Mouse (Mus musculus) liver, postnatal 0 days (tissue): ENCODE data around the gene Olfr1032. TPM values are rescaled to one million over a fixed set of nuclear protein-coding genes. Genes with fewer than 3 reads are reported as not detected.
A peak's percentile ranks its signal among the peaks of the same experiment; 100 is the strongest.
"Not testable (repeated sequence)": the region's sequence is repeated elsewhere in the genome, so short reads cannot be mapped to it uniquely, and the experiment has no call there.

Experiments
- ATAC-seq: fragments of 200-750 bp; cut with Nextera tagmentation; 2 replicates; pipeline ENCODE4 v1.8.0; 2017; ENCODE audit warnings: mild to moderate bottlenecking, moderate library complexity
- DNase-seq: peaks from one replicate; pipeline ENCODE4 v3.0.0-alpha.2; 2016
- H3K27ac ChIP-seq: fragments of 300-500 bp; sonication (generic); 2 replicates; pipeline ENCODE4 v1.5.1; 2014; ENCODE audit warnings: antibody characterized with exemption, moderate library complexity, mild to moderate bottlenecking, low read depth
- H3K27me3 ChIP-seq: fragments of 300-500 bp; sonication (generic); 2 replicates; pipeline ENCODE4 v1.6.1; 2014; ENCODE audit warnings: low read length, control low read depth, mixed read lengths; ENCODE audit not compliant: insufficient read depth
- H3K36me3 ChIP-seq: fragments of 300-500 bp; sonication (generic); replicated peaks from 2 replicates; pipeline ENCODE4 v1.6.1; 2014; ENCODE audit warnings: mild to moderate bottlenecking, control low read depth, low read length, moderate library complexity, mixed read lengths; ENCODE audit not compliant: insufficient read depth
- H3K4me1 ChIP-seq: fragments of 300-500 bp; sonication (generic); 2 replicates; pipeline ENCODE4 v1.6.1; 2014; ENCODE audit warnings: antibody characterized with exemption, mild to moderate bottlenecking, control low read depth; ENCODE audit not compliant: insufficient read depth
- H3K4me2 ChIP-seq: fragments of 300-500 bp; sonication (generic); 2 replicates; pipeline ENCODE4 v1.6.1; 2014; ENCODE audit warnings: low read depth, mild to moderate bottlenecking, low read length, moderate library complexity, mixed read lengths
- H3K4me3 ChIP-seq: fragments of 300-500 bp; sonication (generic); 2 replicates; pipeline ENCODE4 v1.5.1; 2014; ENCODE audit warnings: low read depth, low read length
- H3K9ac ChIP-seq: fragments of 300-500 bp; sonication (generic); replicated peaks from 2 replicates; pipeline ENCODE4 v1.6.1; 2014; ENCODE audit warnings: mild to moderate bottlenecking, moderate library complexity
- H3K9me3 ChIP-seq: fragments of 300-500 bp; sonication (generic); 2 replicates; pipeline ENCODE4 v1.6.1; 2016; ENCODE audit warnings: mild to moderate bottlenecking, control low read depth, low read length, mixed read lengths
- CTCF ChIP-seq: sonication (generic); IDR thresholded peaks from 2 replicates; pipeline ENCODE4 v1.5.1; 2016; ENCODE audit warnings: antibody characterized with exemption, low read depth
- EP300 ChIP-seq: IDR thresholded peaks from 2 replicates; pipeline ENCODE4 v1.6.1; 2016; ENCODE audit warnings: antibody characterized with exemption, low read depth, mild to moderate bottlenecking
- WGBS: fragments of 180-500 bp; shearing (Covaris S2); extraction: QIAGEN DNeasy Blood & Tissue Kit; methylation state at CpG from one replicate; pipeline ENCODE4 v1.1.7; 2014; ENCODE audit not compliant: insufficient replicate concordance; 5-methylcytosine and 5-hydroxymethylcytosine counted together
- polyA plus RNA-seq: library from polyadenylated mRNA; unstranded; fragments of >200 nt; fragmentation: Nextera tagmentation; extraction: Ambion mirVana; gene quantifications from 2 replicates; pipeline ENCODE4 v1.2.1, GENCODE M21; 2015

The Olfr1032 gene
- polyA plus RNA-seq: not detected in 2 replicates

GRCm38 (mm10) chr2:86005240-86005639 is at the start of gene Olfr1032:
Gene Olfr1032, plus strand, starts transcription at chr2:86005540.
- H3K4me1 ChIP-seq: no peaks in the 10 kb centered on the region
- H3K27me3 ChIP-seq: no peaks in the 10 kb centered on the region
- no peak within 1 kb of the TSS for H3K27ac ChIP-seq
- 79% methylated on average over 7 of the region's 7 CpGs for WGBS
- no peak within 1 kb of the TSS for H3K4me3 ChIP-seq
- no peak for TF ChIP-seq EP300
- TF ChIP-seq CTCF: no peak
- no peaks in the 10 kb centered on the region for H3K36me3 ChIP-seq
- no peak within 1 kb of the TSS for H3K9ac ChIP-seq
- ATAC-seq: no peak
- no peaks in the 10 kb centered on the region for H3K9me3 ChIP-seq
- no peak for DNase-seq
- no peak within 1 kb of the TSS for H3K4me2 ChIP-seq

DNA sequence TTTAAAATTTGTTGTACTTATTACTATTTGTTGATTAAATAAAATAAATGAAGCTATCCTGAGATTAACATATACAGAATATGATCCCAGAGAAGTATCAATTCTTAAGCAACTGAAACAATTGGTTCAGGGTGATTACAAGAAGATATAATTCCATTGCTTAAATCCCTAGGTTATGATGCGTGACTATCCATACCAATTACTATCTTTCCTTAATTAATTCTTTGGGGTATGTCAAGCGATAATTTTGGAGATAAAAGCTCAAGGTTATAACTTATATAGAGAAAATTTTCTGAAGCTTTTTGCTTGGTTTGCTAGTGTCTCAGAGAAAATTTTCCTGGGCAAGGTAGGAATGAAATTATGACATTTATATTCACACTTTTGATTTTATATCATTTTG is 31.7 kb upstream of the Olfr1032 start, which contains the start of gene Olfr1029:
Gene Olfr1029 (plus strand): TSS at position 301 of the 400 bp plus-strand sequence.
- ATAC-seq: no peak

DNA sequence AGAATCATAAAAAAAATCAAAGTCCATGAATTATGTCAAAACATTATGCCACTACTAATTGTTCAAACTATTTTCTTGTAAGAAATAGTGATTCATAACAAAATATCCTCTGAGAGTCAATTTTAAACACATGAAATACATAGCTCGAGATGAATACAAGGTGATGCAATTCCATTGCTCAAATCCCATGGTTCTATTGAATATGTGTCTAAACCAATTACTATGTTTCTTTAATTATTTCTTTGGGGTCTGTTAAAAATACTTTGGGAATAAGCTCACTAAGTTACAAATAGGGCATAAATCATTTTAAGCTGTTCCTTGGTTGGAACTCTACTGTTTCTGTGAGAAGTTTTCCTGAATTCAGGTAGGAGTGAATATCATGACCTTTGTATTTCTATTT is 26.4 kb upstream of the Olfr1032 start, which contains the start of gene Olfr1030:
Gene Olfr1030 (plus strand): TSS at position 301 of the 400 bp plus-strand sequence.
- no peaks in the 10 kb centered on the region for H3K4me1 ChIP-seq
- H3K27me3 ChIP-seq: no peaks in the 10 kb centered on the region
- no peak for ATAC-seq
- TF ChIP-seq EP300 (no peak), CTCF (no peak)
- no peak within 1 kb of the TSS for H3K9ac ChIP-seq
- H3K4me3 ChIP-seq: no peak within 1 kb of the TSS
- no peaks in the 10 kb centered on the region for H3K9me3 ChIP-seq
- H3K4me2 ChIP-seq: no peak within 1 kb of the TSS
- no peaks in the 10 kb centered on the region for H3K36me3 ChIP-seq
- 58% methylated on average over 1 of the region's 1 CpGs for WGBS
- no peak within 1 kb of the TSS for H3K27ac ChIP-seq
- no peak for DNase-seq

More for the DNA sequence above, 31.7 kb upstream of the Olfr1032 start, which contains the start of gene Olfr1029:
- H3K36me3 ChIP-seq: no peaks in the 10 kb centered on the region
- H3K9ac ChIP-seq: no peak within 1 kb of the TSS
- 70% methylated on average over 2 of the region's 2 CpGs for WGBS
- no peaks in the 10 kb centered on the region for H3K9me3 ChIP-seq
- no peak for DNase-seq
- TF ChIP-seq CTCF: no peak
- no peak for TF ChIP-seq EP300
- no peak within 1 kb of the TSS for H3K4me2 ChIP-seq
- no peaks in the 10 kb centered on the region for H3K27me3 ChIP-seq
- no peaks in the 10 kb centered on the region for H3K4me1 ChIP-seq
- no peak within 1 kb of the TSS for H3K27ac ChIP-seq
- H3K4me3 ChIP-seq: no peak within 1 kb of the TSS

GRCm38 (mm10) chr2:85990004-85990403 is 15.3 kb upstream of the Olfr1032 start, which contains the start of gene Olfr1031:
Gene Olfr1031, plus strand, starts transcription at chr2:85990304.
- Histone ChIP-seq H3K9me3 (no peaks in the 10 kb centered on the region), H3K9ac (no peak within 1 kb of the TSS), H3K4me1 (no peaks in the 10 kb centered on the region), H3K4me3 (no peak within 1 kb of the TSS), H3K36me3 (no peaks in the 10 kb centered on the region), H3K4me2 (no peak within 1 kb of the TSS), H3K27me3 (no peaks in the 10 kb centered on the region), H3K27ac (no peak within 1 kb of the TSS)
- 52% methylated on average over 3 of the region's 3 CpGs for WGBS
- DNase-seq: no peak
- no peak for TF ChIP-seq EP300
- no peak for TF ChIP-seq CTCF
- no peak for ATAC-seq

GRCm38 (mm10) chr2:86020406-86020805 is 15.1 kb downstream of the Olfr1032 start, which contains the start of gene Olfr1033:
Gene Olfr1033, plus strand, starts transcription at chr2:86020633.
- H3K27me3 ChIP-seq, ATAC-seq, H3K4me1 ChIP-seq, H3K9me3 ChIP-seq, H3K9ac ChIP-seq, H3K36me3 ChIP-seq: not testable (repeated sequence)
- DNase-seq: peak; percentile 30
- H3K4me2 ChIP-seq: peak within 1 kb of the TSS; percentile 52; the same call in 1 of the 2 replicates
- WGBS: 6% methylated on average over 10 of the region's 11 CpGs
- H3K27ac ChIP-seq: peak within 1 kb of the TSS; percentile 82
- peak within 1 kb of the TSS; percentile 40 for H3K4me3 ChIP-seq

DNA sequence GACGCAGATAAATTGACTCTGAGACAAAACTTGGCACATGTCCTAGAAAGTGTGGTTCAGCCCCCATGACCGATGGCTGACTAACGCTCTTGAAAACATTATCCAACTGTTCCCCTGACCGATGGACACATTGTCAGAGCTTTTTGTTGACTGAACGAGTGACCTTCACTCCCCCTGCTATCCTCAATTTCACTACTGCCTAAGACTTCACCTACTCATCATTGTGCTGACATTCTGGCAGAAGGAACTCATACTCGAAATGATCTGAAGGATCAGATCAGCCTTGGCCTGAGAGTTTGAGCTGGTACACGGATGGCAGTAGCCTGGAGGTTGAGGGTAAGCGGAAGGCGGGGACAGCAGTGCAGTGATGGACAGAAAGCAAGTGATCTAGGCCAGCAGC is 16.2 kb downstream of the Olfr1032 start:
- not testable (repeated sequence) for H3K9ac ChIP-seq, DNase-seq, H3K4me1 ChIP-seq, H3K4me3 ChIP-seq, H3K27me3 ChIP-seq, H3K9me3 ChIP-seq, H3K4me2 ChIP-seq, ATAC-seq, H3K36me3 ChIP-seq
- 48% methylated on average over 2 of the region's 9 CpGs for WGBS
- H3K27ac ChIP-seq: 0 out of 2 replicates have a peak overlapping the region, but pooled peaks have one; percentile 22

- Histone ChIP-seq H3K27ac (no peak within 1 kb of the TSS), H3K4me1 (no peaks in the 10 kb centered on the region), H3K4me3 (no peak within 1 kb of the TSS), H3K4me2 (no peak within 1 kb of the TSS), H3K9ac (no peak within 1 kb of the TSS), H3K36me3 (no peaks in the 10 kb centered on the region), H3K9me3 (no peaks in the 10 kb centered on the region), H3K27me3 (no peaks in the 10 kb centered on the region)
- no peak for TF ChIP-seq EP300
- TF ChIP-seq CTCF: no peak
- no peak for ATAC-seq
- no peak for DNase-seq
Measured at GRCm38 (mm10) chr2:86045561-86045960, 40.2 kb downstream of the Olfr1032 start, which contains the start of gene Olfr1034. Gene Olfr1034, plus strand, starts transcription at chr2:86045861.

DNA sequence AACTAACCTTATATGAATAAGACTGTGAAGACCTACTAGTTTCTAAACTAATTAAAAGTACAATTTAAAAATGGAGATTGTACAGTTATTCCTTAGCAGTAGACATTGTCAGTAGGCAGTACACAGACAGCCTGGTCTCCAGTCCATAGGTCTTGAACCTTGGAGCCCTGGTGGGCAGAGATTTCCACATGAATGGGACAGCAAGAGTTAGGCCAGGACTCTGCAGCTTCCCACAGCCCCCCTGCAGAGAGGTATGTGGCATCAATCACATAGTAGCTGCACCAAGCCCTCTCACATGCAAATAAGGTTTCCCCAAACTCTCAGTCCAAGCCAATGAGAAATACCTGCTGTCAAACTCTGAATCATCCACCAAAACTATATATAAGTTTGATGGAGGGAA is 45.4 kb downstream of the Olfr1032 start:
- DNase-seq, H3K9ac ChIP-seq, H3K27me3 ChIP-seq, ATAC-seq, H3K4me2 ChIP-seq, H3K9me3 ChIP-seq, H3K4me1 ChIP-seq, H3K4me3 ChIP-seq, H3K36me3 ChIP-seq, H3K27ac ChIP-seq: not testable (repeated sequence)
